Mouse (Mus musculus) kidney, postnatal 0 days (tissue): ENCODE measurements around the gene Fhod1. TPM values are rescaled to one million over a fixed set of nuclear protein-coding genes. Genes with fewer than 3 reads are reported as not detected.

Source experiments
- ATAC-seq: fragments of 200-750 bp; cut with Nextera tagmentation; replicated peaks from 2 replicates; pipeline ENCODE4 v1.8.0; 2017; ENCODE audit warnings: low read depth, moderate number of reproducible peaks, moderate TSS enrichment, moderate library complexity; ENCODE audit not compliant: low FRiP score
- DNase-seq: peaks from one replicate; pipeline ENCODE4 v3.0.0-alpha.2; 2016; ENCODE audit warnings: low spot score
- H3K27ac ChIP-seq: fragments of 300-500 bp; sonication (generic); 2 replicates; pipeline ENCODE4 v1.5.1; 2014; ENCODE audit warnings: mild to moderate bottlenecking
- H3K27me3 ChIP-seq: fragments of 300-500 bp; sonication (generic); 2 replicates; pipeline ENCODE4 v1.6.1; 2014; ENCODE audit warnings: low read length, mixed read lengths; ENCODE audit not compliant: insufficient read depth
- H3K36me3 ChIP-seq: fragments of 300-500 bp; sonication (generic); 2 replicates; pipeline ENCODE4 v1.6.1; 2014; ENCODE audit warnings: low read length, mixed read lengths; ENCODE audit not compliant: insufficient read depth
- H3K4me1 ChIP-seq: fragments of 300-500 bp; sonication (generic); replicated peaks from 2 replicates; pipeline ENCODE4 v1.6.1; 2014; ENCODE audit warnings: antibody characterized with exemption, low read length, mixed read lengths; ENCODE audit not compliant: insufficient read depth
- H3K4me2 ChIP-seq: fragments of 300-500 bp; sonication (generic); 2 replicates; pipeline ENCODE4 v1.6.1; 2014; ENCODE audit warnings: mild to moderate bottlenecking, low read length, moderate library complexity, mixed read lengths
- H3K4me3 ChIP-seq: fragments of 300-500 bp; sonication (generic); replicated peaks from 2 replicates; pipeline ENCODE4 v1.5.1; 2014; ENCODE audit warnings: low read depth, low read length
- H3K9ac ChIP-seq: fragments of 300-500 bp; sonication (generic); 2 replicates; pipeline ENCODE4 v1.6.1; 2014; ENCODE audit warnings: low read depth, low read length
- H3K9me3 ChIP-seq: fragments of 300-500 bp; sonication (generic); replicated peaks from 2 replicates; pipeline ENCODE4 v1.6.1; 2016; ENCODE audit warnings: low read length, inconsistent platforms, mixed read lengths
- CTCF ChIP-seq: IDR thresholded peaks from 2 replicates; pipeline ENCODE4 v1.5.1; 2016; ENCODE audit warnings: antibody characterized with exemption, low read depth, mild to moderate bottlenecking, moderate library complexity
- WGBS: fragments of 180-500 bp; shearing (Covaris S2); extraction: QIAGEN DNeasy Blood & Tissue Kit; methylation state at CpG from one replicate; pipeline ENCODE4 v1.1.7; 2014; 5-methylcytosine and 5-hydroxymethylcytosine counted together
- polyA plus RNA-seq: library from polyadenylated mRNA; unstranded; fragments of >200 nt; fragmentation: Nextera tagmentation; extraction: Ambion mirVana; gene quantifications from 2 replicates; pipeline ENCODE4 v1.2.1, GENCODE M21; 2015

Gene Fhod1
- 1.8 and 2.3 TPM in 2 replicates for polyA plus RNA-seq

- Histone ChIP-seq H3K27me3 (no peaks in the 10 kb centered on the region), H3K9ac (peak within 1 kb of the TSS; percentile 74), H3K9me3 (no peaks in the 10 kb centered on the region), H3K27ac (peak within 1 kb of the TSS; percentile 88), H3K4me2 (peak within 1 kb of the TSS; percentile 90), H3K4me1 (peaks cover 21% of the 10 kb centered on the region; the same call in 1 of the 2 replicates), H3K36me3 (no peaks in the 10 kb centered on the region), H3K4me3 (peak within 1 kb of the TSS; percentile 73)
- under 1% methylated on average over 53 of the region's 53 CpGs for WGBS
- ATAC-seq (peak; percentile 87), DNase-seq (peak; percentile 99)
- TF ChIP-seq CTCF = peak; percentile 31; the same call in 1 of the 2 replicates
Measured at GRCm38 (mm10) chr8:105347428-105348221, at the start of gene Fhod1. Gene Fhod1 (minus strand): TSS chr8:105347953.

- TF ChIP-seq CTCF = no peak
- no peaks in the 10 kb centered on the region for H3K36me3 ChIP-seq
- no peak overlapping the region for H3K9ac ChIP-seq
- ATAC-seq (no peak), DNase-seq (no peak)
- H3K4me2 ChIP-seq = no peak overlapping the region
- no peak overlapping the region for H3K27ac ChIP-seq
- no peaks in the 10 kb centered on the region for H3K27me3 ChIP-seq
- H3K4me3 ChIP-seq = no peak overlapping the region
- no peaks in the 10 kb centered on the region for H3K9me3 ChIP-seq
- 71% methylated on average over 7 of the region's 7 CpGs for WGBS
- H3K4me1 ChIP-seq = no peaks in the 10 kb centered on the region
Measured at GRCm38 (mm10) chr8:105393915-105394314, 46.2 kb upstream of the Fhod1 start.

GRCm38 (mm10) chr8:105393089-105393787, 45.5 kb upstream of the Fhod1 start:
- H3K4me2 ChIP-seq = no peak overlapping the region
- H3K9ac ChIP-seq = no peak overlapping the region
- H3K4me3 ChIP-seq = no peak overlapping the region
- no peak overlapping the region for H3K27ac ChIP-seq
- TF ChIP-seq CTCF = no peak
- DNase-seq = no peak
- no peaks in the 10 kb centered on the region for H3K27me3 ChIP-seq
- ATAC-seq = no peak
- peaks cover 2% of the 10 kb centered on the region; the same call in 1 of the 2 replicates for H3K4me1 ChIP-seq
- H3K36me3 ChIP-seq = no peaks in the 10 kb centered on the region
- 87% methylated on average over 12 of the region's 12 CpGs for WGBS
- H3K9me3 ChIP-seq = no peaks in the 10 kb centered on the region

- ATAC-seq (no peak), DNase-seq (no peak)
- Histone ChIP-seq H3K36me3 (no peaks in the 10 kb centered on the region), H3K9ac (no peak overlapping the region), H3K4me3 (no peak overlapping the region), H3K27ac (no peak overlapping the region), H3K4me1 (peaks cover 19% of the 10 kb centered on the region; the same call in 1 of the 2 replicates), H3K4me2 (no peak overlapping the region), H3K27me3 (no peaks in the 10 kb centered on the region), H3K9me3 (no peaks in the 10 kb centered on the region)
- 56% methylated on average over 6 of the region's 6 CpGs for WGBS
- TF ChIP-seq CTCF = no peak
Measured at GRCm38 (mm10) chr8:105389096-105389495, 41.3 kb upstream of the Fhod1 start.

GRCm38 (mm10) chr8:105387151-105387550, 39.4 kb upstream of the Fhod1 start:
- Histone ChIP-seq H3K4me1 (peaks cover 19% of the 10 kb centered on the region; the same call in 1 of the 2 replicates), H3K27ac (no peak overlapping the region), H3K9ac (no peak overlapping the region), H3K4me3 (no peak overlapping the region), H3K4me2 (no peak overlapping the region), H3K27me3 (no peaks in the 10 kb centered on the region), H3K36me3 (no peaks in the 10 kb centered on the region), H3K9me3 (no peaks in the 10 kb centered on the region)
- no peak; the same call in 1 of the 2 replicates for ATAC-seq
- peak; percentile 52 for DNase-seq
- TF ChIP-seq CTCF = no peak
- WGBS = 22% methylated on average over 1 of the region's 1 CpGs

GRCm38 (mm10) chr8:105384070-105384469, 36.3 kb upstream of the Fhod1 start:
- H3K4me3 ChIP-seq = no peak overlapping the region
- no peak for ATAC-seq

More at GRCm38 (mm10) chr8:105384070-105384469, 36.3 kb upstream of the Fhod1 start:
- no peaks in the 10 kb centered on the region for H3K9me3 ChIP-seq
- H3K4me1 ChIP-seq = peaks cover 19% of the 10 kb centered on the region; the same call in 1 of the 2 replicates
- no peaks in the 10 kb centered on the region for H3K27me3 ChIP-seq
- H3K36me3 ChIP-seq = no peaks in the 10 kb centered on the region
- TF ChIP-seq CTCF = peak; percentile 9; the same call in 1 of the 2 replicates
- no peak overlapping the region for H3K4me2 ChIP-seq
- no peak overlapping the region for H3K9ac ChIP-seq
- DNase-seq = no peak
- H3K27ac ChIP-seq = no peak overlapping the region
- WGBS = 95% methylated on average over 2 of the region's 2 CpGs
